Mouse (Mus musculus) erythroid progenitor cell, adult 5-6 weeks (primary cell): ENCODE results near the gene Gm26938. TPM values are rescaled to one million over a fixed set of nuclear protein-coding genes. Genes with fewer than 3 reads are reported as not detected.

ENCODE experiments used
- ATAC-seq: replicated peaks from 2 replicates; pipeline ENCODE4 v1.8.0; 2016; ENCODE audit warnings: moderate number of reproducible peaks, mild to moderate bottlenecking, moderate TSS enrichment, inconsistent platforms; ENCODE audit not compliant: poor library complexity, low FRiP score, severe bottlenecking
- total RNA-seq, 2 experiments: library from RNA; stranded (forward) in 1 of 2; stranded (reverse) in 1 of 2; fragments of 150-400 nt in 1 of 2; fragments of 186-747, 209-891 nt in 1 of 2; gene quantifications; 2 replicates each; pipeline versions ENCODE4 v1.2.3 to v1.2.4; 2015 to 2017; ENCODE audit warnings: low replicate concordance in 2 of 2

Gene Gm26938
- total RNA-seq (2015; ENCODE audit: low replicate concordance) (not detected in 2 replicates), total RNA-seq (2017; ENCODE audit: low replicate concordance) (not detected in 2 replicates)

GRCm38 (mm10) chr5:139826357-139827055 lies at the start of gene Gm26938, which contains the start of gene Psmg3:
Gene Gm26938 (minus strand): TSS chr5:139826407.
Gene Psmg3 (minus strand): TSS chr5:139826885.
- peak; percentile 97 for ATAC-seq

GRCm38 (mm10) chr5:139871526-139871925 lies 45.3 kb upstream of the Gm26938 start:
- no peak for ATAC-seq

GRCm38 (mm10) chr5:139870886-139871285 lies 44.7 kb upstream of the Gm26938 start:
- ATAC-seq: no peak; the same call in 1 of the 2 replicates

- no peak for ATAC-seq
These were observed 36.6 kb upstream of the Gm26938 start for GRCm38 (mm10) chr5:139862759-139863158.

GRCm38 (mm10) chr5:139860328-139861104 lies 34.3 kb upstream of the Gm26938 start:
- ATAC-seq: no peak

- no peak for ATAC-seq
These were observed 23.6 kb upstream of the Gm26938 start for GRCm38 (mm10) chr5:139849626-139850320.

- ATAC-seq: no peak
These were observed 12.9 kb upstream of the Gm26938 start for GRCm38 (mm10) chr5:139839142-139839541.

- 0 out of 2 replicates have a peak, but pooled peaks have one; percentile 43 for ATAC-seq
These were observed 12.3 kb upstream of the Gm26938 start for GRCm38 (mm10) chr5:139838476-139838892.

- no peak for ATAC-seq
These were observed 9.5 kb upstream of the Gm26938 start for GRCm38 (mm10) chr5:139835706-139836105.

- ATAC-seq: no peak
These were observed 5.9 kb upstream of the Gm26938 start for GRCm38 (mm10) chr5:139832125-139832524.

GRCm38 (mm10) chr5:139830734-139831133 lies 4.5 kb upstream of the Gm26938 start:
- ATAC-seq: no peak

- no peak for ATAC-seq
These were observed 3.2 kb upstream of the Gm26938 start for GRCm38 (mm10) chr5:139829384-139829783.

GRCm38 (mm10) chr5:139827593-139827992 lies 1.4 kb upstream of the Gm26938 start:
- ATAC-seq: no peak

- ATAC-seq: no peak
These were observed 260 bp downstream of the Gm26938 start for GRCm38 (mm10) chr5:139825947-139826346.

- ATAC-seq: no peak
These were observed 1.7 kb downstream of the Gm26938 start for GRCm38 (mm10) chr5:139824531-139824930.

- no peak for ATAC-seq
These were observed 4.4 kb downstream of the Gm26938 start for GRCm38 (mm10) chr5:139821466-139822459.

- ATAC-seq: no peak
These were observed 6.5 kb downstream of the Gm26938 start, which contains the start of gene Tmem184a for GRCm38 (mm10) chr5:139819538-139820181. Gene Tmem184a (minus strand): TSS chr5:139819917.

- peak; percentile 84 for ATAC-seq
These were observed 7.4 kb downstream of the Gm26938 start for GRCm38 (mm10) chr5:139818801-139819200.
